Mouse (Mus musculus) urinary bladder, adult 2 months (tissue): ENCODE results near the gene Nfx1. TPM values are rescaled to one million over a fixed set of nuclear protein-coding genes. Genes with fewer than 3 reads are reported as not detected.

ENCODE experiments used
- polyA plus RNA-seq: library from polyadenylated mRNA; depleted of rRNA; stranded (reverse); fragments of >200 nt; gene quantifications from 2 replicates; pipeline ENCODE4 v1.2.3, GENCODE M21; 2012; rRNA removed

The Nfx1 gene
- polyA plus RNA-seq, 1 experiment, result 60.1 TPM

Other genes starting within 250 kb of the Nfx1 start
- 47.7 and 61.5 TPM in 2 replicates for gene Dnaja1, start 248.8 kb upstream of the Nfx1 start, polyA plus RNA-seq
- 52.9 and 64.9 TPM in 2 replicates for gene Smu1, start 213.0 kb upstream of the Nfx1 start, polyA plus RNA-seq
- 55.9 and 66.7 TPM in 2 replicates for gene B4galt1, start 116.9 kb upstream of the Nfx1 start, polyA plus RNA-seq
- gene Spink4, start 50.9 kb upstream of the Nfx1 start, polyA plus RNA-seq, result 0.37 TPM in 1 of 2 replicates, not detected in the other
- gene Bag1, start 22.6 kb upstream of the Nfx1 start, polyA plus RNA-seq, result 126 and 153 TPM in 2 replicates
- gene Chmp5, start 22.5 kb upstream of the Nfx1 start, polyA plus RNA-seq, result 102 and 115 TPM in 2 replicates
- 1.6 and 2.4 TPM in 2 replicates for gene Aqp7, start 77.2 kb downstream of the Nfx1 start, polyA plus RNA-seq
- gene Aqp3, start 127.3 kb downstream of the Nfx1 start, polyA plus RNA-seq, result 516 and 601 TPM in 2 replicates
- gene Nol6, start 153.5 kb downstream of the Nfx1 start, polyA plus RNA-seq, result 25.9 and 29.9 TPM in 2 replicates
- 217 and 240 TPM in 2 replicates for gene Ube2r2, start 164.8 kb downstream of the Nfx1 start, polyA plus RNA-seq